Mouse (Mus musculus): Measurements from ENCODE around the gene Mthfd1l. TPM values are rescaled to one million over a fixed set of nuclear protein-coding genes. Genes with fewer than 3 reads are reported as not detected.
"Not testable (repeated sequence)": the region's sequence is repeated elsewhere in the genome, so short reads cannot be mapped to it uniquely, and the experiment has no call there.

The Mthfd1l gene
- polyA plus RNA-seq, 1 experiment from 2014 or later: 10.0 TPM

DNA sequence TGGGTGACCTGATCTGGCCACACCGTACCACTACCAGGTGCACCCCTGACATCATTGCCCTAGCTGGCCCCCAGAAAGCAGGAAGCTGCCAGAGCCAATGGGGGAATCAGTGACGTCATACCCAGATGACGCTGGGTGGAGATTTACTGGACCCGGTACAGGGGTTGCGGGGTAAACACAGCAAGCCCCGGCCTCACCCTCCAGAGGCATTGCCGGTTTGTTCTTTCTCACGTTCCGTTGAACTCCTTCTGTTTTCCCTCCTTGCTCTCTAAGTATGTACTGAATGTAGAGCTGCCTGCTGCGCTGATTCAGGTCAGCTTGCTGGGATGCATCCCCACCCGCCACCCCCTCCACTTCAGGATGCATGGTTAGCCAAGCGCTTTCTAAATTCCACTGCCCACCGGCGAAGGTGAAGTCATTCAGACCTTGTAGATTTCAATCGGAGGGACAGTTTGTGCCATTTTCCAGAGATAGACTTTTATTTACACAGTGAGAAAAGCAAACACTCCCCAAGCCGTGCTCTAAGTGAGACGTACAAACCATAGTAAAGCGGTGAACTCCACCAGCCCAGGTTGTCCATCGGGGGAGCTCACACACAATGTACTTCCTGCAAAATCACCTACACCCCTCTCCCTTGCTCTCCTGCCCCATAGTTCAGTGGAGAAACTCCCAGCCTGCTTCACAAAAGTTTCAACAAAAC lies 138.3 kb downstream of the Mthfd1l start:
- H3K27me3 ChIP-seq: no peaks in the 10 kb centered on the region
- H3K4me2 ChIP-seq (replicated peaks): no peak overlapping the region
- no peak for ATAC-seq (ENCODE audit: insufficient number of reproducible peaks, low FRiP score, low TSS enrichment, low read depth)
- H3K27ac ChIP-seq (replicated peaks): no peak overlapping the region
- no peak overlapping the region for H3K9ac ChIP-seq
- 83% methylated on average over 19 of the region's 19 CpGs for WGBS
- no peaks in the 10 kb centered on the region for H3K36me3 ChIP-seq
- H3K9me3 ChIP-seq (replicated peaks): no peaks in the 10 kb centered on the region
- H3K4me1 ChIP-seq: peaks cover 17% of the 10 kb centered on the region
- no peak overlapping the region for H3K4me3 ChIP-seq (replicated peaks)

DNA sequence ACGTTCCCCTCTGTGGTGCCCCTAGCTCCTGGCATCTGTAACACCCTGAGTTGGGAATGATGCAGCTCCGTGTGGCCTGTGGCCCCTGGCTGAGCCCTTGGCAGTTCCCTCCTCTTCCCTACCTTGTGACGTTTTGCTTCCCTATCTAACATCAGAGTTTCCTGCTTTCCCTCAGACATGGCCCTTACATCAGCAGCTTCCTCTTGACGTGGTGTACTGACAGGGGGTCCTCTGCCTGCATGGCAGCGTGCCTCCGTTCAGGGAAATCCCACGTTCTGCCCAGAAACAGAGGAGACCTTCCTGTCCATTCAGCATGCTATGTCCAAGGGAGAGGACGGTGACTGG lies 138.8 kb downstream of the Mthfd1l start:
- WGBS: 70% methylated on average over 8 of the region's 8 CpGs
- H3K9ac ChIP-seq: no peak overlapping the region
- peaks cover 16% of the 10 kb centered on the region for H3K4me1 ChIP-seq
- H3K36me3 ChIP-seq: no peaks in the 10 kb centered on the region
- no peak overlapping the region for H3K4me3 ChIP-seq (replicated peaks)
- no peak for ATAC-seq (ENCODE audit: insufficient number of reproducible peaks, low FRiP score, low TSS enrichment, low read depth)
- peak overlapping the region; percentile 28; the same call in 1 of the 2 replicates for H3K27ac ChIP-seq (replicated peaks)
- H3K27me3 ChIP-seq: no peaks in the 10 kb centered on the region
- no peaks in the 10 kb centered on the region for H3K9me3 ChIP-seq (replicated peaks)
- no peak overlapping the region for H3K4me2 ChIP-seq (replicated peaks)

DNA sequence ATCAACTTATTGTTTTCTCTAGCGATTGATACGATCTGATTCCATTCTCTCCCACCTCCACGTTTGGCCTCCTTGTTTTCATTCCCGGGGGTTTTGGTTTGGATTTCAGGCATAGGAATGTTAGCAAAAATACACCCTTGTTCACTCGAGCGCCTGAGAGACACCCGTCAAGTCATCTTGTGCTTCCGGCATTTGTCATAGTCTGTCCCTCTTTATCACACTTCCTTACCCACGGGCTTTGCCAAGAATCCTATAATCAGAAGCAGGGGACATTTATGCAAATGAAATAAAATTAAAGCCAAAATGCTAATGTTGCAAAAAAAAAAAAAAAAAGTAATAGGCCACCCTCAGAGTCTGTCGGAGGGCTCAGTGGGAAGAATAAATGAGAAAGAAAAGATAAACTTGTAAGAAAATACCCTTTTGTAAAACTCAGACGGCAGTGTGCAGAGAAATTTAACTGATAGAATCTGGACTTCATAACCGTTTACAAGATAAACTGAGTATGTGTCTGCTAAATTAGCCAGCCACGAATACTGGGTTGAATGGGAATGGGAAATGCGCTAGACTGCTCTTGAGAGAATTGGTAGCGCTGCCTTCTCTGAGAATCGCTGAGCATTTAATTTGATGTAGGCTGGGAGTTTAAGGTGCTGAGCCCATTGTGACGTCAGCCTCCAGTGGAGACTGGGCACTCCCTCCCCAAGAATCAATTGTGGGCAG lies 139.9 kb downstream of the Mthfd1l start:
- Histone ChIP-seq H3K27me3 (no peaks in the 10 kb centered on the region), H3K4me1 (peaks cover 16% of the 10 kb centered on the region), H3K27ac (replicated peaks) (peak overlapping the region; percentile 28; the same call in 1 of the 2 replicates), H3K4me2 (replicated peaks) (no peak overlapping the region), H3K9ac (no peak overlapping the region), H3K9me3 (replicated peaks) (no peaks in the 10 kb centered on the region), H3K36me3 (no peaks in the 10 kb centered on the region), H3K4me3 (replicated peaks) (no peak overlapping the region)
- ATAC-seq (ENCODE audit: insufficient number of reproducible peaks, low FRiP score, low TSS enrichment, low read depth): no peak
- WGBS: 44% methylated on average over 17 of the region's 17 CpGs

DNA sequence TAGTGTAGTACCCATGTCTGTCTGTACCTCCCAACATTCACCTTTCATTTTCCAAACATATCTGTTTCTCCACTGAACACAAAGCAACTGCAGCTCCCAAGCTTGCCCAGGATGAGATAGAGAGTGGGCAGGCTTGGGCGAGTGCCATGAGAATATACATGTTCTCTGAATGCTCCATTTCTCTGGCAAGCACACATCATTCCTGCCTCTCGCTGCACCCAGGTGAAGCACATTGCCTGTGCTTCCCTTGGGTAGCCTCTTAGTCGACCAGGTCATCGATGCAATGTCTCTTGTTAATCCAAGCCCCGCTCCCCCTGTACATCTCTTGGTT lies 140.4 kb downstream of the Mthfd1l start:
- Histone ChIP-seq H3K27ac (replicated peaks) (no peak overlapping the region), H3K9ac (no peak overlapping the region), H3K4me3 (replicated peaks) (no peak overlapping the region), H3K4me1 (peaks cover 16% of the 10 kb centered on the region), H3K36me3 (no peaks in the 10 kb centered on the region), H3K4me2 (replicated peaks) (no peak overlapping the region), H3K9me3 (replicated peaks) (no peaks in the 10 kb centered on the region), H3K27me3 (no peaks in the 10 kb centered on the region)
- ATAC-seq (ENCODE audit: insufficient number of reproducible peaks, low FRiP score, low TSS enrichment, low read depth): no peak
- whole genome bisulfite sequencing: 84% methylated on average over 5 of the region's 5 CpGs

DNA sequence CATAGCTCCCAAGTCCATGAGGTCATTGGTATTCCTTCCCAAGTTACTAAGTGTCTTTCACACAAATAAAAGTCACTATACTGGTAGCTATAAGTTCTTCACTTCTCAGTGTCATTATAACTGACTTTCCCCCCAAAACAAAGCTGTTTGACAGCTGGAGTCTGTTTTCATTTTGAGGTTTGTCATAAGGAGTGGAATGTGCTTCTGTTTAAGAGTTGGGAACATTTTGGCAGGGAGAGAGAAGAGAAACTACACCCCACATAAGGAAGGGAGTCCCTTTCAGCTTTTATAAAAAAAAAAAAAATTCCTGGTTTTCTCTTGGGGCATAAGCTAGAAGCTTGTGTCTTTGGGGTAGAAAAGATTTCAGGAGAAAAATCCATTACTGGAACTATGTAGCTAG lies 143.7 kb downstream of the Mthfd1l start:
- Histone ChIP-seq H3K36me3 (no peaks in the 10 kb centered on the region), H3K4me1 (peaks cover 13% of the 10 kb centered on the region), H3K9ac (no peak overlapping the region), H3K27ac (replicated peaks) (no peak overlapping the region; the same call in 1 of the 2 replicates), H3K4me2 (replicated peaks) (no peak overlapping the region), H3K9me3 (replicated peaks) (no peaks in the 10 kb centered on the region), H3K4me3 (replicated peaks) (no peak overlapping the region), H3K27me3 (no peaks in the 10 kb centered on the region)
- ATAC-seq (ENCODE audit: insufficient number of reproducible peaks, low FRiP score, low TSS enrichment, low read depth): no peak

DNA sequence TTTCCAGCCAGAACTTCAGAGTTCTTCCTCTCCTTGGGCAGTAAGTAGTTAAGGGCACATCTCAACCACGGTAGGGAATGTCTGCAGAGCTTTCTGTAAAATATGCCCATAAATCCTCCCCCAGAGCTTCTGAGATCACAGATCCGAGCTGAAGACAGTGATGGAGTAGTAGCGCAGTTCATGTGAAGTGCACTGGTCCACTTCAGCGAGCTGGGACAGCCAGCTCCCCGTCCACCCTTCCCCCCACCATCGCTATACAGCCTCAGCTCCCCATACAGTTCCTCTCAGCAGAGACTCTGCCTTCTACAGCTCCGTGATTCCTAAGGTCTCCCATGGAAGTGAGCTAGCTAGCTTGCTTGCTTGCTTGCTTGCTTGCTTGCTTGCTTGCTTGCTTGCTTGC lies 144.2 kb downstream of the Mthfd1l start:
- Histone ChIP-seq H3K4me2 (replicated peaks) (no peak overlapping the region), H3K27ac (replicated peaks) (no peak overlapping the region; the same call in 1 of the 2 replicates), H3K9me3 (replicated peaks) (no peaks in the 10 kb centered on the region), H3K4me1 (peaks cover 13% of the 10 kb centered on the region), H3K27me3 (no peaks in the 10 kb centered on the region), H3K36me3 (no peaks in the 10 kb centered on the region), H3K9ac (no peak overlapping the region), H3K4me3 (replicated peaks) (no peak overlapping the region)
- WGBS: 43% methylated on average over 7 of the region's 7 CpGs
- ATAC-seq (ENCODE audit: insufficient number of reproducible peaks, low FRiP score, low TSS enrichment, low read depth): no peak

DNA sequence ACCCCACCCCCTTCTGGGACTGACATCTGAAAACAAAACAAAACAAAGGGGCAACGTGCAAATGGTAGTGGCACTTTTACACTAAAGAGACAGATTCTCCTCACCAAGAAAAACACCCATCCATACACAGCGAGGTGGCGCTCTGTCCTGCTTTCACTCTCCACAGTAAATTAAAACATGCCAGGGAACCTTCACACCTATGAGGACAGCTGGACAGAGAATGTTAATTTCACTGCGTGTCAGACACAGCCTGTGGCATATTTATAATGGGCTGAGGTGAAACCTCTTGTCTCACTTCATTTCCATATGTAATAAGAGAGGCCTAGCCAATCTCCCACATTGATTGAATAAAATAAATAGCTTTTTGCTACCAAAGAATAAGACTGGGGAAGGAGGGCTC lies 146.4 kb downstream of the Mthfd1l start:
- Histone ChIP-seq H3K9me3 (replicated peaks) (no peaks in the 10 kb centered on the region), H3K4me1 (peaks cover 8% of the 10 kb centered on the region), H3K9ac (no peak overlapping the region), H3K4me2 (replicated peaks) (no peak overlapping the region), H3K27me3 (no peaks in the 10 kb centered on the region), H3K4me3 (replicated peaks) (no peak overlapping the region), H3K27ac (replicated peaks) (no peak overlapping the region), H3K36me3 (no peaks in the 10 kb centered on the region)
- WGBS: 88% methylated on average over 4 of the region's 4 CpGs
- ATAC-seq (ENCODE audit: insufficient number of reproducible peaks, low FRiP score, low TSS enrichment, low read depth): no peak

DNA sequence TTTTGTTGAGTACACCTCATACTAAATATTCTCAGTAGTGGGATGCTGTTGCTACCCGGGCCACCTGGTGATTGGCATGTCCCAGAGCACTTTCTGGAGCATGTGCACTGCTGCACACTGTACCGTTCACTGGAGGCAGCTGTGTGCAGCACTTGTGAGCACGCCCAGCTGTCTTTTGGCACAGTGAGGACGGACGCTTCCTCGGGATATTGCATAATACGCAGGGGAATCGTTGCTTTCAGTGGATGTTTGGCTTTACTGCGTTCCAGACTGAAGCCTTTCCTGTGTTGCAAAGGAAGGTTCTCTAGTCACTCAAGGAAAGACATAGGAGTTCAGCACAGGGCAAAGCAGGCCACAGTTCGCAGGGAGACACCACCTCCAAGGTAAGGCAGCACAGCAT lies 147.8 kb downstream of the Mthfd1l start:
- no peaks in the 10 kb centered on the region for H3K27me3 ChIP-seq
- no peak overlapping the region for H3K27ac ChIP-seq (replicated peaks)
- no peaks in the 10 kb centered on the region for H3K36me3 ChIP-seq
- no peak overlapping the region for H3K4me3 ChIP-seq (replicated peaks)
- no peaks in the 10 kb centered on the region for H3K9me3 ChIP-seq (replicated peaks)
- 50% methylated on average over 10 of the region's 10 CpGs for WGBS
- H3K9ac ChIP-seq: no peak overlapping the region
- no peak for ATAC-seq (ENCODE audit: insufficient number of reproducible peaks, low FRiP score, low TSS enrichment, low read depth)
- H3K4me1 ChIP-seq: peaks cover 8% of the 10 kb centered on the region
- no peak overlapping the region for H3K4me2 ChIP-seq (replicated peaks)

DNA sequence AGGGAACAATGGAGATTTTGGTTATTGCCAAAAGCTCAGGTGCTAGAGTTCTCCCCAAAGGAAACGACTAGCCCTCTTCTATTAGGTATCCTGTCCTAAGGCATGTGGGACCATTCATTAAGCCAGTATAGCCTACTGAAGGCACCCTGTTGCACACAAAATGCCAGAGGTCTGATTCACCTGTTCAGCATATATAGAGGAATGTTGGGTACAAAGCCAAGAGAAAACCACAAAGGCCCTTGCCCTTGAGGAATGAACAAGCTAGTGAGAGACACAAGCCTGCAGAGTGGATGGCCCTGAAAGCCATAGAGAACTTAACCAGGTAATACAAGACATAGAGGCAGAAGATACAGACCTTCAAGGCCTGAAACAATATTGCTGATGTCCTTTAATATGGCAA lies 148.3 kb downstream of the Mthfd1l start:
- Histone ChIP-seq H3K27ac (replicated peaks) (no peak overlapping the region), H3K4me1 (peaks cover 9% of the 10 kb centered on the region), H3K4me3 (replicated peaks) (no peak overlapping the region), H3K27me3 (no peaks in the 10 kb centered on the region), H3K9ac (no peak overlapping the region), H3K4me2 (replicated peaks) (no peak overlapping the region), H3K36me3 (no peaks in the 10 kb centered on the region), H3K9me3 (replicated peaks) (no peaks in the 10 kb centered on the region)
- WGBS: 93% methylated on average over 1 of the region's 1 CpGs
- ATAC-seq (ENCODE audit: insufficient number of reproducible peaks, low FRiP score, low TSS enrichment, low read depth): no peak

DNA sequence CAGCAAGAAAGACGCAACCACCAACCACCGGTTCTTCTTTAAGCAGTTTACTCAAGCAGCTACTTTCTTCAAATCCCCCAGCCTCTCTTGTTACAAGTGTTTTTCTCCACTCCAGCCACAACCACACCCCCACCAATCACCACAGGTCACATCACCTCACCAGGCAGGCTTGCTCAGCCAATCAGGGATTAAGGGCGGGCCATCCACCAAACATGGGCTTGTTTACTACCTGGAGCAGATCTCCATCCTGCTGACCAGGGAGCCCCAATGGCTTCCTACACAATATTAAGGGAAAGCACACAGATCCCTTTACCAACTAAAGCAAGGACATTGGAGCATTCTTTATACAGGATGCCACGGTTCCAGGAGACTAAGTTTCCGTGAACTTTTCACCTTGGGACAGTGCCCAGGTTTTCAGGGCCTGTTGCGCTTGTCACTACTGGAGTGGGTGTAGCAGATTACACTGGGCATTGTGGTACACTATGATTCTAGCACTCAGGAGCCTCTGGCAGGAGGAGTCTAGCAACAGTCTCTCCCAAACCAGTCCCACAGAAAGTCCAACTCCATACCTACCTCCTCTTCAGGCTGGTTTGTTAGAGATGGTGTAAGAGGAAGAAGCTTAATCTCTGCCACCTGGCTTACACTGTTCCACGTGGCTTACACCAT lies 150.5 kb downstream of the Mthfd1l start:
- not testable (repeated sequence) for ATAC-seq (ENCODE audit: insufficient number of reproducible peaks, low FRiP score, low TSS enrichment, low read depth)
- 71% methylated on average over 7 of the region's 7 CpGs for WGBS

DNA sequence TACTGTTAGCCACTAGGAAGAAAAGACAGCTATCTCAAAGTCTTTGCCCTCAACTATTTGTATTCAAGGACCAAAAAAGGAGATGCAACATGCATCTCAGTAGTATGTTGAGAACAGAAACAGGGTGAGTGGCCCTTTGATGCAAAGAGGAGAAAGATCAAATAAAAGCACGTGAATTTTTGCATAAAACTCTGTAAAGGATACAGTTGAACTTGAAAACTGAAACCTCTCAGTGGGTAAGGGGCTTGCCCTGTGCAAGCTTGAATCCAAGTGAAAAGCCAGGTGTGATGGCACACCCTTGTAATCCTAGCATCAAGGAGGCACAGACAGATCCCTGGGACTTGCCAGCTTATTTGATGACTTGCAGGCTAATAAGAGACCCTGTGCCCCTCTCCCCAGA lies 151.2 kb downstream of the Mthfd1l start:
- peaks cover 13% of the 10 kb centered on the region for H3K4me1 ChIP-seq
- 0 out of 2 replicates have a peak overlapping the region, but pooled peaks have one; percentile 7 for H3K27ac ChIP-seq (replicated peaks)
- no peak overlapping the region for H3K4me2 ChIP-seq (replicated peaks)
- H3K36me3 ChIP-seq: no peaks in the 10 kb centered on the region
- H3K27me3 ChIP-seq: no peaks in the 10 kb centered on the region
- H3K4me3 ChIP-seq (replicated peaks): no peak overlapping the region
- H3K9ac ChIP-seq: no peak overlapping the region
- H3K9me3 ChIP-seq (replicated peaks): no peaks in the 10 kb centered on the region
- 52% methylated on average over 1 of the region's 1 CpGs for WGBS
- no peak for ATAC-seq (ENCODE audit: insufficient number of reproducible peaks, low FRiP score, low TSS enrichment, low read depth)

More for the DNA sequence above, 150.5 kb downstream of the Mthfd1l start:
- H3K9ac ChIP-seq; H3K36me3 ChIP-seq; H3K27ac ChIP-seq (replicated peaks); H3K9me3 ChIP-seq (replicated peaks); H3K27me3 ChIP-seq; H3K4me3 ChIP-seq (replicated peaks); H3K4me2 ChIP-seq (replicated peaks): not testable (repeated sequence)
- peaks cover 13% of the 10 kb centered on the region for H3K4me1 ChIP-seq

Data from embryonic facial prominence, embryonic 15.5 days (tissue).